Mouse (Mus musculus) kidney, adult 9 months (tissue): Measurements from ENCODE around the gene Serpina1c.
"Not testable (repeated sequence)": the region's sequence is repeated elsewhere in the genome, so short reads cannot be mapped to it uniquely, and the experiment has no call there.

ENCODE experiments used
- DNase-seq: peaks from one replicate; pipeline ENCODE4 v3.0.0; 2022

The Serpina1c gene

GRCm38 (mm10) chr12:103904837-103905340 is at the start of gene Serpina1c:
Serpina1c (minus strand) TSS chr12:103904887.
- not testable (repeated sequence) for DNase-seq

- not testable (repeated sequence) for DNase-seq
Observed at GRCm38 (mm10) chr12:103952972-103953371, 48.3 kb upstream of the Serpina1c start.

GRCm38 (mm10) chr12:103946243-103946642 is 41.6 kb upstream of the Serpina1c start:
- DNase-seq: no peak

GRCm38 (mm10) chr12:103909181-103909580 is 4.5 kb upstream of the Serpina1c start:
- DNase-seq: peak; percentile 84

GRCm38 (mm10) chr12:103907746-103908145 is 3.1 kb upstream of the Serpina1c start:
- peak; percentile 16 for DNase-seq

- DNase-seq: peak; percentile 25
Observed at GRCm38 (mm10) chr12:103901929-103902328, 2.8 kb downstream of the Serpina1c start.

- DNase-seq: not testable (repeated sequence)
Observed at GRCm38 (mm10) chr12:103866873-103867272, 37.8 kb downstream of the Serpina1c start.

GRCm38 (mm10) chr12:103863101-103863974 is 41.3 kb downstream of the Serpina1c start, which contains the start of gene Serpina1a:
Serpina1a (minus strand) TSS chr12:103863562.
- DNase-seq: peak; percentile 4

GRCm38 (mm10) chr12:103860976-103861375 is 43.7 kb downstream of the Serpina1c start:
- DNase-seq: peak; percentile 2

- peak; percentile 32 for DNase-seq
Observed at GRCm38 (mm10) chr12:103860571-103860970, 44.1 kb downstream of the Serpina1c start.

- DNase-seq: not testable (repeated sequence)
Observed at GRCm38 (mm10) chr12:103859584-103859983, 45.1 kb downstream of the Serpina1c start.

- DNase-seq: not testable (repeated sequence)
Observed at GRCm38 (mm10) chr12:103853032-103853431, 51.7 kb downstream of the Serpina1c start.
